Mouse (Mus musculus) liver, adult (tissue): Measurements from ENCODE around the gene Samhd1.

Source experiments
- GATA4 ChIP-seq: IDR thresholded peaks from 2 replicates; pipeline ENCODE4 v1.6.1; 2014; ENCODE audit warnings: mild to moderate bottlenecking, low read length; ENCODE audit not compliant: insufficient replicate concordance

Samhd1 gene

GRCm38 (mm10) chr2:157054816-157055215 lies 80.2 kb downstream of the Samhd1 start:
- no peak for TF ChIP-seq GATA4

GRCm38 (mm10) chr2:157054297-157054696 lies 80.8 kb downstream of the Samhd1 start:
- TF ChIP-seq GATA4 = no peak

- TF ChIP-seq GATA4 = no peak
Observed at GRCm38 (mm10) chr2:157053787-157054186, 81.3 kb downstream of the Samhd1 start.

GRCm38 (mm10) chr2:157053124-157053523 lies 81.9 kb downstream of the Samhd1 start:
- no peak for TF ChIP-seq GATA4

- no peak for TF ChIP-seq GATA4
Observed at GRCm38 (mm10) chr2:157052448-157052847, 82.6 kb downstream of the Samhd1 start.

- TF ChIP-seq GATA4 = no peak
Observed at GRCm38 (mm10) chr2:157049831-157050243, 85.2 kb downstream of the Samhd1 start.

- no peak for TF ChIP-seq GATA4
Observed at GRCm38 (mm10) chr2:157048395-157049181, 86.5 kb downstream of the Samhd1 start.
